Mouse (Mus musculus): ENCODE measurements around the gene Lce1g. TPM values are rescaled to one million over a fixed set of nuclear protein-coding genes. Genes with fewer than 3 reads are reported as not detected.

Lce1g gene
- not detected in 2 replicates for polyA plus RNA-seq (2015; fragmentation: Nextera tagmentation; extraction: Ambion mirVana)

- no peaks in the 10 kb centered on the region for H3K36me3 ChIP-seq
- 94% methylated on average over 1 of the region's 1 CpGs for WGBS
Measured at GRCm38 (mm10) chr3:92752238-92752637, at the start of gene Lce1g. Gene Lce1g (minus strand): TSS chr3:92752338.

GRCm38 (mm10) chr3:92790414-92790813, 38.3 kb upstream of the Lce1g start, which contains the start of gene Lce1j:
Gene Lce1j (minus strand): TSS chr3:92790514.
- H3K4me2 ChIP-seq, result no peak within 1 kb of the TSS
- no peaks in the 10 kb centered on the region for H3K27me3 ChIP-seq
- no peak within 1 kb of the TSS for H3K27ac ChIP-seq (replicated peaks)
- ATAC-seq (ENCODE audit: low read depth), result no peak
- H3K4me1 ChIP-seq (replicated peaks), result no peaks in the 10 kb centered on the region
- H3K4me3 ChIP-seq, result no peak within 1 kb of the TSS
- no peaks in the 10 kb centered on the region for H3K36me3 ChIP-seq
- H3K9me3 ChIP-seq, result no peaks in the 10 kb centered on the region
- 97% methylated on average over 1 of the region's 1 CpGs for WGBS
- H3K9ac ChIP-seq, result no peak within 1 kb of the TSS

More at GRCm38 (mm10) chr3:92752238-92752637, at the start of gene Lce1g:
- Histone ChIP-seq H3K9me3 (no peaks in the 10 kb centered on the region), H3K4me1 (replicated peaks) (no peaks in the 10 kb centered on the region), H3K27ac (replicated peaks) (no peak within 1 kb of the TSS), H3K27me3 (no peaks in the 10 kb centered on the region), H3K4me3 (no peak within 1 kb of the TSS), H3K4me2 (no peak within 1 kb of the TSS), H3K9ac (no peak within 1 kb of the TSS)
- ATAC-seq (ENCODE audit: low read depth), result no peak

- no peaks in the 10 kb centered on the region for H3K27me3 ChIP-seq
- no peak within 1 kb of the TSS for H3K4me3 ChIP-seq
- WGBS, result 89% methylated on average over 1 of the region's 1 CpGs
Measured at GRCm38 (mm10) chr3:92778799-92779198, 26.7 kb upstream of the Lce1g start, which contains the start of gene Lce1i. Gene Lce1i (minus strand): TSS chr3:92778899.

GRCm38 (mm10) chr3:92771573-92771972, 19.4 kb upstream of the Lce1g start:
- Histone ChIP-seq H3K9me3 (no peaks in the 10 kb centered on the region), H3K36me3 (no peaks in the 10 kb centered on the region), H3K4me3 (no peak overlapping the region), H3K27me3 (no peaks in the 10 kb centered on the region), H3K4me2 (no peak overlapping the region), H3K4me1 (replicated peaks) (no peaks in the 10 kb centered on the region), H3K9ac (no peak overlapping the region), H3K27ac (replicated peaks) (no peak overlapping the region)
- WGBS, result 24% methylated on average over 3 of the region's 3 CpGs
- no peak for ATAC-seq (ENCODE audit: low read depth)

More at GRCm38 (mm10) chr3:92778799-92779198, 26.7 kb upstream of the Lce1g start, which contains the start of gene Lce1i:
- H3K4me1 ChIP-seq (replicated peaks), result no peaks in the 10 kb centered on the region
- no peaks in the 10 kb centered on the region for H3K36me3 ChIP-seq
- no peak within 1 kb of the TSS for H3K4me2 ChIP-seq
- no peak for ATAC-seq (ENCODE audit: low read depth)
- H3K9ac ChIP-seq, result no peak within 1 kb of the TSS
- no peak within 1 kb of the TSS for H3K27ac ChIP-seq (replicated peaks)
- H3K9me3 ChIP-seq, result no peaks in the 10 kb centered on the region

GRCm38 (mm10) chr3:92764965-92765364, 12.8 kb upstream of the Lce1g start, which contains the start of gene Lce1h:
Gene Lce1h (minus strand): TSS chr3:92765065.
- H3K4me1 ChIP-seq (replicated peaks), result no peaks in the 10 kb centered on the region
- no peaks in the 10 kb centered on the region for H3K27me3 ChIP-seq
- H3K27ac ChIP-seq (replicated peaks), result no peak within 1 kb of the TSS
- no peak within 1 kb of the TSS for H3K4me2 ChIP-seq
- H3K9me3 ChIP-seq, result no peaks in the 10 kb centered on the region
- no peak within 1 kb of the TSS for H3K9ac ChIP-seq
- no peak within 1 kb of the TSS for H3K4me3 ChIP-seq
- WGBS, result 88% methylated on average over 1 of the region's 1 CpGs
- ATAC-seq (ENCODE audit: low read depth), result no peak
- H3K36me3 ChIP-seq, result no peaks in the 10 kb centered on the region

- 52% methylated on average over 3 of the region's 3 CpGs for WGBS
- no peak overlapping the region for H3K4me3 ChIP-seq
- H3K4me1 ChIP-seq (replicated peaks), result no peaks in the 10 kb centered on the region
- H3K4me2 ChIP-seq, result no peak overlapping the region
- H3K27me3 ChIP-seq, result no peaks in the 10 kb centered on the region
- no peak overlapping the region for H3K9ac ChIP-seq
- H3K9me3 ChIP-seq, result no peaks in the 10 kb centered on the region
- H3K27ac ChIP-seq (replicated peaks), result no peak overlapping the region
- H3K36me3 ChIP-seq, result no peaks in the 10 kb centered on the region
- no peak for ATAC-seq (ENCODE audit: low read depth)
Measured at GRCm38 (mm10) chr3:92753197-92753596, 1.1 kb upstream of the Lce1g start.

GRCm38 (mm10) chr3:92738996-92739395, 13.1 kb downstream of the Lce1g start, which contains the start of gene Gm38119:
Gene Gm38119 (minus strand): TSS chr3:92739096.
- Histone ChIP-seq H3K4me1 (replicated peaks) (no peaks in the 10 kb centered on the region), H3K4me2 (no peak within 1 kb of the TSS), H3K4me3 (no peak within 1 kb of the TSS), H3K9me3 (no peaks in the 10 kb centered on the region), H3K27ac (replicated peaks) (no peak within 1 kb of the TSS), H3K36me3 (no peaks in the 10 kb centered on the region), H3K27me3 (no peaks in the 10 kb centered on the region), H3K9ac (no peak within 1 kb of the TSS)
- 78% methylated on average over 1 of the region's 1 CpGs for WGBS
- no peak for ATAC-seq (ENCODE audit: low read depth)

GRCm38 (mm10) chr3:92722631-92723030, 29.5 kb downstream of the Lce1g start:
- Histone ChIP-seq H3K4me1 (replicated peaks) (no peaks in the 10 kb centered on the region), H3K27ac (replicated peaks) (no peak overlapping the region), H3K9me3 (no peaks in the 10 kb centered on the region), H3K9ac (no peak overlapping the region), H3K4me2 (no peak overlapping the region), H3K4me3 (no peak overlapping the region), H3K27me3 (no peaks in the 10 kb centered on the region), H3K36me3 (no peaks in the 10 kb centered on the region)
- 90% methylated on average over 5 of the region's 5 CpGs for WGBS
- ATAC-seq (ENCODE audit: low read depth), result no peak

- Histone ChIP-seq H3K4me2 (no peak within 1 kb of the TSS), H3K27ac (replicated peaks) (no peak within 1 kb of the TSS), H3K4me1 (replicated peaks) (no peaks in the 10 kb centered on the region), H3K9ac (no peak within 1 kb of the TSS), H3K36me3 (no peaks in the 10 kb centered on the region), H3K27me3 (no peaks in the 10 kb centered on the region), H3K9me3 (no peaks in the 10 kb centered on the region), H3K4me3 (no peak within 1 kb of the TSS)
- ATAC-seq (ENCODE audit: low read depth), result no peak
- WGBS, result 80% methylated on average over 3 of the region's 3 CpGs
Measured at GRCm38 (mm10) chr3:92720250-92720649, 31.9 kb downstream of the Lce1g start, which contains the start of gene Lce1f. Gene Lce1f (minus strand): TSS chr3:92720350.

GRCm38 (mm10) chr3:92715122-92715521, 37.0 kb downstream of the Lce1g start:
- no peak overlapping the region for H3K4me3 ChIP-seq
- H3K4me2 ChIP-seq, result no peak overlapping the region
- no peak for ATAC-seq (ENCODE audit: low read depth)
- no peaks in the 10 kb centered on the region for H3K36me3 ChIP-seq
- H3K27me3 ChIP-seq, result no peaks in the 10 kb centered on the region
- no peak overlapping the region for H3K9ac ChIP-seq
- no peaks in the 10 kb centered on the region for H3K4me1 ChIP-seq (replicated peaks)
- H3K27ac ChIP-seq (replicated peaks), result no peak overlapping the region
- no peaks in the 10 kb centered on the region for H3K9me3 ChIP-seq

GRCm38 (mm10) chr3:92708974-92709373, 43.2 kb downstream of the Lce1g start, which contains the start of gene Lce1e:
Gene Lce1e (minus strand): TSS chr3:92709074.
- H3K9me3 ChIP-seq, result no peaks in the 10 kb centered on the region
- no peaks in the 10 kb centered on the region for H3K36me3 ChIP-seq
- H3K4me3 ChIP-seq, result no peak within 1 kb of the TSS
- no peak for ATAC-seq (ENCODE audit: low read depth)
- no peak within 1 kb of the TSS for H3K4me2 ChIP-seq
- H3K27ac ChIP-seq (replicated peaks), result no peak within 1 kb of the TSS
- H3K4me1 ChIP-seq (replicated peaks), result no peaks in the 10 kb centered on the region
- H3K27me3 ChIP-seq, result no peaks in the 10 kb centered on the region
- H3K9ac ChIP-seq, result no peak within 1 kb of the TSS
- WGBS, result 88% methylated on average over 2 of the region's 2 CpGs
